Mouse (Mus musculus): ENCODE measurements at regions not wholly inside any gene's neighbourhood (a gene's known extent, or its start where the extent isn't known, plus 50 kb on each side); places are given as distances from the start of the nearest gene placed in this dataset.

GRCm38 (mm10) chr15:50246418-50247186 lies 3638.1 kb upstream of the Gm7489 start:
- DNase-seq = peak in 1 of 2 experiments; percentile 3

DNA sequence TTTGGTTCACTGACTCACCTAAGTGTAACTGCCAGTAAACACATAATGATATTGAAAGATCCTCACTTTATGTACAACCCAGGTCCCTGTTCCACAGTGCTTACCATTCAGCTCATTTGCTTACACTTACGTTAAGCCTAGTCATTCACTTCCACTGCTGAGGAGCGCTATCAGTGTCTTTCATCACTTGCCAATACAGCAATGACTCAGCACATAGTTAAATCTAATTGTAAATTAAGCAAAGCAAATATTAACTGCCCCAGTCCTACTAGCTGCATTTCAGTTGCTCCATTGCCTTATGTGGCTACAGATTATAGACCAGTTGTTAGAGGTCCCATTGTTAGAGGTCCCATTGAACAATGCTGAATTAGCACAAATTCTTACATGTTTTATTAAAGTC lies 3624.6 kb upstream of the Gm7489 start:
- no peak for DNase-seq

- peak; percentile 80 to 90 for DNase-seq
Measured at GRCm38 (mm10) chr15:50261245-50261872, 3623.3 kb upstream of the Gm7489 start.

DNA sequence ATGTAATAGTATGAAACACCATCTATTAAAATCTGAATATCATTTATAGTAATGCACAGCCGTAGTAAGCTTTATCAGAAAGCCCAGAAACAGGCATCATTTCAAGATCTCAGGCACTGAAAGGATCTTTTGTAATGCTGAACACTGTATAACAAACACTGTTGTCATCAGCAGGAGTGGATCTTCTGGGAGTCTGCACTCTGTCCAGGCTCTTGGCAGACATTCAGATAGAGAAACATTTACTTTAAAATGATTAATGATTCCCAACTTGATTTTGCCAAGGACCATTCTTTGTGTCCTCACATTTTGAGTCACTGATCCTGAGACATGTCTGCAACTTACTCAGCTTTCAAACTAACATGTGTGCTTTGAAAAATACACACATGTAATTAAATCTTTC lies 3617.2 kb upstream of the Gm7489 start:
- DNase-seq = no peak

- DNase-seq = no peak
Measured at GRCm38 (mm10) chr15:50271646-50272045, 3613.1 kb upstream of the Gm7489 start.

GRCm38 (mm10) chr15:50282576-50282975 lies 3602.1 kb upstream of the Gm7489 start:
- no peak for DNase-seq

DNA sequence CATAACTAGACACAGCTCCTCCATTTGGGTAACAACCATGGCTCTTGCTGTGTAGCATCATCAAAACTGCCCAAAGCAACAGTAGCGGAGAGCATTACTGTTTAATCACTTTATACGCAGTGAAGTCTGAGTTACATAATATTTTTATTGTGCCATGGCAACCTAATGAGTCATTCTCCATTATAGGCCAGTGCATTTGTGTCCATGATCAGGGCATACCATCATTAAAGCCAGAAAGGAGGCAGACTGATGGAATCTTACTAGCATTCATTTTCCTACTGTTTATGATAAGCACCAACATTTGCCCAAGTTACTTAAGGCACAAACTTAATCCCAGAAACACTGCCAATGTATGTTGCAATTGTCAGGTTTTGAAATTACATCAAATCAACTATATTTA lies 3601.2 kb upstream of the Gm7489 start:
- no peak for DNase-seq

- no peak for DNase-seq
Measured at GRCm38 (mm10) chr15:50301831-50302230, 3582.9 kb upstream of the Gm7489 start.

DNA sequence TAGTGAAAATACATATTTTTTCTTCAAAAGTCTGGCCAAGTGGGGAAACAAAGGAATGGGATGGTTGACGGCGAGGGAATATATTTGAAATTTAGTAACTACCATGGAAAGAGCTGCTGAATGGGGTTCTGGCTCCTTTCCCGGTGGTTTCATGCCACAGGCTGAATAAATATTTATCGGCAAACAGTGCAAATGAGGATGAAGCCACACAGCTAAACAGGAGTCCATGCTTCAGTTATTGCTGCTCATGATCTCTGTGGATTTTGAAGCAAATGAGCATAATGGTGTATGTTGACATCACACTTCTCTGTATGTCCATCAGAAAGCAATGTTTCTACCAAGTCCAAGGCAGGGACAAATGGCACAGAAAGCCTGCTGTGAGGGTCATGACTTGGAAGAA lies 3580.6 kb upstream of the Gm7489 start:
- DNase-seq = peak; percentile 27 to 38

DNA sequence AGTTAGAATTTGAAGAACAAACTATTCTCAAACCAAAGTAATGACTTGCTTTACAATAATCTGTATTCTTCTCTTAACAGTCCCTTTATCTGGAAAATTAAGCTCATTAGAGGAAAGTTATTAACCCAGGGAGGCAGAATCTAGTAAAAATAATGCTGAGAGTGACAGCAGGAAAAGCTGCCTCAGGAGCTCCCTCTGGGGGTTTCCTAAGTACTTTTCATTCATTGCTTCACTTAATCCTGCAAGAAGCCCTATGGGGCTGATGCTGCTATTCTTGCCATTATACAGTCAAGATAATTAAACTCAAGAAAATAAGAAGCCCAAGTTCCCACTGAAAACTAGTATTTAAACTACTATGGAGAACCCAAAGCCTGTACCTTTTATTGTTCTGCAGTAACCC lies 3563.9 kb upstream of the Gm7489 start:
- DNase-seq = peak in 1 of 2 experiments; percentile 4

DNA sequence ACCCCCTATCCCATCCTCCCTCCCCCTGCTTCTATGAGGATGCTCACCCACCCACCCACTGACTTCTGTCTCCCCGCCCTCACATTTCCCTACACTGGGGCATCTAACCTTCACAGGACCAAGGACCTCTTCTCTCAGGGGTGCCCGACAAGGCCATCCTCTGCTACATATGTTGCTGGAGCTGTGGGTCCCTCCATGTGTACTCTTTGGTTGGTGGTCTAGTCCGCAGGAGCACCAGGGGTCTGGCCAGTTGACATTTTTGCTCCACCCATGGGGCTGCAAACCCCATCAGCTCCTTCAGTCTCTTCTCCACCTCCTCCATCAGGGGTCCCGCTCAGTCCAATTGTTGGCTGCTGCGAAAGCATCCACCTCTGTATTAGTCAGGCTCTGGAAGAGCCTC lies 3539.2 kb upstream of the Gm7489 start:
- no peak for DNase-seq

GRCm38 (mm10) chr15:50346953-50347352 lies 3537.8 kb upstream of the Gm7489 start:
- DNase-seq = no peak

GRCm38 (mm10) chr15:50360033-50360988 lies 3524.4 kb upstream of the Gm7489 start:
- DNase-seq = peak; percentile 4

DNA sequence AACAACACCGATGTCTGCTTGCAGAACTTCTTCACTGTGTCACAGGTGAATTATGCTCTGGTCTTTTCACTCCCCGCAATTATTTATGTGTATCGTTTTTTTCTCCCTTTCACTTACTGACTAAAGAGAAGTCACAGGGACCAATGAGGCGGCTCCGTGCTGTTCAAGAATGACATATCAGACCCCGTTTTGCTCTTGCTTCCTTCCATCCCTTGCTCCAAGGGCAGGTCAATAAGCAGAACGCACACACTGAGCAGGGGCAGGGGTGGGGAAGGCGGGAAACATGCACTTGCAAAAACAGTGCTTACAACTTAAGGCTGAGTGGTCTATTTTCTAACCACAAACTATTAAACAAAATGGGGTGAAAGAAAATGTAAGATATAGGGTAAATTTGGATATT lies 3523.4 kb upstream of the Gm7489 start:
- DNase-seq = no peak

DNA sequence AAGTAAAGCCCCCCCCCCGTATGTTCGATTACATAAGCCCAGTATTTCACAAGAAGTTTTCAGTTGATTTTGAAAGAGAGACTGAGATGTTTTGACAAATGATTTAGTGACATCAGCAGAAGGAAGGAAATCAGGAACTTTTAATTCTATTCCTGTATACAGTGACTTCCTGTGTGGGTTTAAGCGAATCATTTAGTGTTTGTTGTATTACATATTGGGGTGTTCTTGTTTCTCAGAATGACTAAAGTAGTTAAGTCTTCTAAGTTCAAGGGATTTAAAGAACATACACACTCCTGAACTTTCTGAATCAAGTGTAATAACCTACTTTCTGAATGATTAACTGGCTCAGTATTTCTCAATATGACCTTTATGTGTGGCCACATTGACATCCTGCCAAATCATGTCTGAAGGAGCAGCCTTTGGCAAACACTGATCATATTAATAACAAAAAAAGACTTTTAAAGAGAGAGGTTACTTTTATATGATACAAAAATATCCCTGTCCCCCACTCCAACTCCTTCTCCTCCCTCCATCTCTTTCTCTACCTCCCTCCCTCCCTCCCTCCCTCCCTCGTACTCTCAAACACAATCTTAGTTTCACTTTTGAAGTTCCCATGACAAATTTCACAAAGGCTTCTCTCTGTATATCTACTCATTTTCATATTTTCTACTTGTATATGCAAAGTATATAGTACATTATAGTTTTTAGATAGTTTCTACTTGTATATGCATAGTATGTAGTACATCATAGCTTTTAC lies 3522.8 kb upstream of the Gm7489 start:
- DNase-seq = no peak

GRCm38 (mm10) chr15:50400006-50400781 lies 3484.5 kb upstream of the Gm7489 start:
- no peak for DNase-seq

DNA sequence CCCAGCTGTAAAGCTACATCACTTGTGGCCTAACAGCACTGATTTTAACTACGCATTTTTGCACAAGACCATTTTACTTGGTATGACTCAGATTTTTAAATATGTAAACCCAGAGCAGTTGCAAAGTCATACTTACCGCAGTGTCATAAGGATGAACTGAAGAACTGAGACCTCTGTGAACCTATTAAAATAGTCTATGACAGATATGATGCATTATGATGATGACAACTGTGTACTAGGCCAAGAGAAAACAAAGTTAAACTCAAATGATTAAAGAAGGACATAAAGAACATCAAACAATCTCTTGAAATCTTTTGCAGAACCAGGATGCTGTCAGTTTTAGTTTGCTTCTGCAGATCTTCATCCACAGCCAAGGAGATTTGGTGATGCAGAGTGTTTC lies 3483.3 kb upstream of the Gm7489 start:
- DNase-seq = no peak

GRCm38 (mm10) chr15:50402551-50402950 lies 3482.2 kb upstream of the Gm7489 start:
- DNase-seq = no peak

DNA sequence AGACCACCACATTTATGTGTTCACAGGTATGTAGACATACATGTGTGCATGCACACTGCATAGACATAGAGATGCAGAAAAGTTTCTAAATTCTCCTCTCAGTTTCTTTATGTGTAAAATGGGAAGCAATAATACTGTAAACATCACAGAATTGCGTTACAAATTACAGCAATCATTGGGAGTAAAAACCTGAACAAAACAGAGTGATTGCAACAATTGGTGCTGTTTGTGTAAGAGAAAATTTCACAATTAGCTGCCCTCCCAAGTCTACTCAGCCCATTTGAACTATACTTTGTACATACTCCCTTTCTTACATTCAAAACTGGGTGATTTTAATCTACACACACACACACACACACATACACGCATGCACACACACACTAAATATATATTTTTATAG lies 3480.8 kb upstream of the Gm7489 start:
- DNase-seq = no peak

DNA sequence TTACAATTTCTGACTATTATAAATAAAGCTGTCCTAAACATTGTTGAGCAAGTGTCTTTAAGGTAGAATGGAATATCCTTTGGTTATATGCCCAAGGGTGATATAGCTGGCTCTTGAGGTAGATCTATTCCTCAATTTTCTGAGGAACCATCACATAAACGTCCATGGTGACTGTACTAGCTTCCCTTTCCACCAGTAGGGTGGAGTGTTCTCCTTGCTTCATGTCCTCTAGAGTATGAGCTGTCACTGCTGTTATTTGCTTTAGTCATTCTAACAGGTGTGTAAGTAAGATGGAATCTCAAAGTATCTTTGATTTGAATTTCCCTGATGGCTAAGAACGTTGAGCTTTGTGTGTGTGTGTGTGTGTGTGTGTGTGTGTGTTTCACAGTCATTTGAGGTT lies 3475.7 kb upstream of the Gm7489 start:
- DNase-seq = no peak

DNA sequence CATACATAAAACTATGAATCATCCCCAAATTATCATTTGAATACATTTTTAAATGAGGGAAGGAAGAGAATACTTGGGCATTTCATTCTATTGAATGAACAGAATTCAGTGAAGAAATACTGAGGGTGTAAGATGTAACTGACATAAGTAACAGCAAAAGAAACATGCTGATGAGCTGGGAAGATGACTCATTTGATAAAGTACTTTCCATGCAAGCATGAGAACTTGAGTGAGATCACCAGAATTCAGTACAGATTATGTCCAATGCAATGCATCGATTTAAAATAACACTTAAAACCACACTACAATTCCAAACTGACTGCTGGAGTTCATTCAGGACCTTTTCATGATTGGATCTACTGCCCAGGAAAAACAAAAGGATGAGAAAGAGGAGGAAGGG lies 3467.1 kb upstream of the Gm7489 start:
- no peak for DNase-seq

Measured in cerebellum, postnatal 10 days (tissue).